Mouse (Mus musculus): Measurements from ENCODE around the gene Krt15. TPM values are rescaled to one million over a fixed set of nuclear protein-coding genes. Genes with fewer than 3 reads are reported as not detected.

The Krt15 gene
- not detected for polyA plus RNA-seq (2015; fragmentation: Illumina TruSeq; extraction: RNeasy Lipid Tissue Mini Kit (QIAGEN cat#74804); ENCODE audit: insufficient read depth, low replicate concordance)

DNA sequence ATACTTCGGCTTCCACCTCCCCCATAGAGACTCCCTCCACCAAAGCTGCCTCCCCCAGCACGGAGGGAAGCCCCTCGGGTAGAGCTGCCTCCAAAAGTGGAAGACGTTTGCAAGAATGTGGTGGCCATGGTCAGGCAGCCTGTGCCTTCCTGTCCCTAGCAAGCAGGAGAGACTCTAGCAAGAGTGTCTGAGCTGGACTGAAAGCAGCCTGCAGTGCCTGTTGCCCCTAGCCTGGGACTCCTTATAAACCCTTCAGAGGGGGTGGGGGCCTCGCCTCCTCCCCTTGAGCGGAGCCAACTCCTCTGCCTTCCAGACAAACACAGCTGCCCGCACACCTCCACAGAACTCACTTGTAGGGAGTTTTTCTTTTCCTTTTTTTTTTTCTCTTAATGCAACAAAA is at the start of gene Krt15:
Gene Krt15, minus strand, starts transcription at position 198 of the 400 bp plus-strand sequence.

DNA sequence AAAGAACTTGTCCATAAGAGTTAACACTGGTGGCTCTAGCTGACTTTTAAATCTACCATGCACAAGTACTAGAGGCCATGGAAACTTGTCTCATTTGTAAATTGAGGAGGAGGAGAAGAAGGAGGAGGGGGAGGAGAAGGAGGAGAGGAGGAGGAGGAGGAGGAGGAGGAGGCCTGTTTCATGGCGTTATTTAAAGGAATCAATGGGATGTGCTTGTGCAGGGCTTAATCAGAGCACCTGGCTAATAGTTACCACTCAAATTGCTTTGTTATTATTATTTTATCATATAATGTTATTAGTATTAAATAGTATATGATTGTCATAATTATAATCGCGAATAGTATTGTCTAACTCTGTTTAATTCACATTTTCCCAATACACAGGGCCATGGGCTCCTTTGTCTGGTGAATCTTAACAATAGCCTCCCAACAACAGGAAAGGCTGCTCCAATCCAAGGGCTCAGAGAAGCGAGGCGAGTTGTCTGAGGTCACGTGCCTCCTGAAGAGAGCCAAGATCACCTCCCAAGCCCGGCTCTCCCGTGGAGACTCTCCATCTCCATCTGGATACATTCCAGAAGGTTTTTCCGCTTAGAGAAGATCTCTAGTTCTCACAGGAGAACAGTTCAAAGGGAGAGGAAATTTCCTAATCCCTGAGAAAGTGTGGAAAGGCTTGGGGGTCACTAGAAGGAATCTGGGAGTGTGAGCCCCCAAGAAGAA is 13.0 kb upstream of the Krt15 start, which contains the start of gene Krt19:
Gene Krt19, minus strand, starts transcription at position 51 of the 716 bp plus-strand sequence.

GRCm38 (mm10) chr11:100121466-100121865 is 14.3 kb downstream of the Krt15 start, which contains the start of gene Krt13:
Gene Krt13, minus strand, starts transcription at chr11:100121566.

GRCm38 (mm10) chr11:100105576-100106122 is 30.1 kb downstream of the Krt15 start, which contains the start of gene Krt36:
Gene Krt36, minus strand, starts transcription at chr11:100105626.

GRCm38 (mm10) chr11:100096141-100096540 is 39.6 kb downstream of the Krt15 start, which contains the start of gene Krt35:
Gene Krt35, minus strand, starts transcription at chr11:100096241.

GRCm38 (mm10) chr11:100087861-100088260 is 47.9 kb downstream of the Krt15 start, which contains the start of gene Krt32:
Gene Krt32, minus strand, starts transcription at chr11:100088226.

Other genes starting within 250 kb of the Krt15 start
- not detected for gene Krtap31-1, start 228.0 kb downstream of the Krt15 start, polyA plus RNA-seq (2015; fragmentation: Illumina TruSeq; extraction: RNeasy Lipid Tissue Mini Kit (QIAGEN cat#74804); ENCODE audit: insufficient read depth, low replicate concordance)
- not detected for gene Gm11565, start 221.2 kb downstream of the Krt15 start, polyA plus RNA-seq (2015; fragmentation: Illumina TruSeq; extraction: RNeasy Lipid Tissue Mini Kit (QIAGEN cat#74804); ENCODE audit: insufficient read depth, low replicate concordance)
- not detected for gene Krtap31-2, start 199.6 kb downstream of the Krt15 start, polyA plus RNA-seq (2015; fragmentation: Illumina TruSeq; extraction: RNeasy Lipid Tissue Mini Kit (QIAGEN cat#74804); ENCODE audit: insufficient read depth, low replicate concordance)
- not detected for gene Krtap9-5, start 187.5 kb downstream of the Krt15 start, polyA plus RNA-seq (2015; fragmentation: Illumina TruSeq; extraction: RNeasy Lipid Tissue Mini Kit (QIAGEN cat#74804); ENCODE audit: insufficient read depth, low replicate concordance)
- gene Krtap29-1, start 156.9 kb downstream of the Krt15 start, polyA plus RNA-seq (2015; fragmentation: Illumina TruSeq; extraction: RNeasy Lipid Tissue Mini Kit (QIAGEN cat#74804); ENCODE audit: insufficient read depth, low replicate concordance) = not detected
- not detected for gene Krtap16-1, start 149.3 kb downstream of the Krt15 start, polyA plus RNA-seq (2015; fragmentation: Illumina TruSeq; extraction: RNeasy Lipid Tissue Mini Kit (QIAGEN cat#74804); ENCODE audit: insufficient read depth, low replicate concordance)
- not detected for gene Krtap17-1, start 141.9 kb downstream of the Krt15 start, polyA plus RNA-seq (2015; fragmentation: Illumina TruSeq; extraction: RNeasy Lipid Tissue Mini Kit (QIAGEN cat#74804); ENCODE audit: insufficient read depth, low replicate concordance)
- not detected for gene Krt33a, start 119.7 kb downstream of the Krt15 start, polyA plus RNA-seq (2015; fragmentation: Illumina TruSeq; extraction: RNeasy Lipid Tissue Mini Kit (QIAGEN cat#74804); ENCODE audit: insufficient read depth, low replicate concordance)
- gene Krt33b, start 106.1 kb downstream of the Krt15 start, polyA plus RNA-seq (2015; fragmentation: Illumina TruSeq; extraction: RNeasy Lipid Tissue Mini Kit (QIAGEN cat#74804); ENCODE audit: insufficient read depth, low replicate concordance) = not detected
- gene Krt34, start 94.4 kb downstream of the Krt15 start, polyA plus RNA-seq (2015; fragmentation: Illumina TruSeq; extraction: RNeasy Lipid Tissue Mini Kit (QIAGEN cat#74804); ENCODE audit: insufficient read depth, low replicate concordance) = not detected
- gene Krt31, start 85.4 kb downstream of the Krt15 start, polyA plus RNA-seq (2015; fragmentation: Illumina TruSeq; extraction: RNeasy Lipid Tissue Mini Kit (QIAGEN cat#74804); ENCODE audit: insufficient read depth, low replicate concordance) = not detected
- not detected for gene Krt32, start 47.7 kb downstream of the Krt15 start, polyA plus RNA-seq (2015; fragmentation: Illumina TruSeq; extraction: RNeasy Lipid Tissue Mini Kit (QIAGEN cat#74804); ENCODE audit: insufficient read depth, low replicate concordance)
- gene Krt35, start 39.7 kb downstream of the Krt15 start, polyA plus RNA-seq (2015; fragmentation: Illumina TruSeq; extraction: RNeasy Lipid Tissue Mini Kit (QIAGEN cat#74804); ENCODE audit: insufficient read depth, low replicate concordance) = not detected
- not detected for gene Krt36, start 30.3 kb downstream of the Krt15 start, polyA plus RNA-seq (2015; fragmentation: Illumina TruSeq; extraction: RNeasy Lipid Tissue Mini Kit (QIAGEN cat#74804); ENCODE audit: insufficient read depth, low replicate concordance)
- gene Krt13, start 14.4 kb downstream of the Krt15 start, polyA plus RNA-seq (2015; fragmentation: Illumina TruSeq; extraction: RNeasy Lipid Tissue Mini Kit (QIAGEN cat#74804); ENCODE audit: insufficient read depth, low replicate concordance) = not detected
- 0.37 TPM for gene Krt19, start 12.7 kb upstream of the Krt15 start, polyA plus RNA-seq (2015; fragmentation: Illumina TruSeq; extraction: RNeasy Lipid Tissue Mini Kit (QIAGEN cat#74804); ENCODE audit: insufficient read depth, low replicate concordance)
- gene Krt9, start 57.3 kb upstream of the Krt15 start, polyA plus RNA-seq (2015; fragmentation: Illumina TruSeq; extraction: RNeasy Lipid Tissue Mini Kit (QIAGEN cat#74804); ENCODE audit: insufficient read depth, low replicate concordance) = not detected
- gene Krt14, start 71.6 kb upstream of the Krt15 start, polyA plus RNA-seq (2015; fragmentation: Illumina TruSeq; extraction: RNeasy Lipid Tissue Mini Kit (QIAGEN cat#74804); ENCODE audit: insufficient read depth, low replicate concordance) = not detected
- gene Krt16, start 113.0 kb upstream of the Krt15 start, polyA plus RNA-seq (2015; fragmentation: Illumina TruSeq; extraction: RNeasy Lipid Tissue Mini Kit (QIAGEN cat#74804); ENCODE audit: insufficient read depth, low replicate concordance) = not detected
- not detected for gene Krt17, start 125.1 kb upstream of the Krt15 start, polyA plus RNA-seq (2015; fragmentation: Illumina TruSeq; extraction: RNeasy Lipid Tissue Mini Kit (QIAGEN cat#74804); ENCODE audit: insufficient read depth, low replicate concordance)
- gene Krt42, start 133.9 kb upstream of the Krt15 start, polyA plus RNA-seq (2015; fragmentation: Illumina TruSeq; extraction: RNeasy Lipid Tissue Mini Kit (QIAGEN cat#74804); ENCODE audit: insufficient read depth, low replicate concordance) = not detected
- 1,360 TPM for gene Eif1, start 184.0 kb upstream of the Krt15 start, polyA plus RNA-seq (2015; fragmentation: Illumina TruSeq; extraction: RNeasy Lipid Tissue Mini Kit (QIAGEN cat#74804); ENCODE audit: insufficient read depth, low replicate concordance)
- not detected for gene Gast, start 198.5 kb upstream of the Krt15 start, polyA plus RNA-seq (2015; fragmentation: Illumina TruSeq; extraction: RNeasy Lipid Tissue Mini Kit (QIAGEN cat#74804); ENCODE audit: insufficient read depth, low replicate concordance)
- 28.3 TPM for gene Hap1, start 220.2 kb upstream of the Krt15 start, polyA plus RNA-seq (2015; fragmentation: Illumina TruSeq; extraction: RNeasy Lipid Tissue Mini Kit (QIAGEN cat#74804); ENCODE audit: insufficient read depth, low replicate concordance)

Data from spleen, adult 10 weeks (tissue).